Mouse (Mus musculus) heart, postnatal 0 days (tissue): ENCODE results near the gene Tmem164.

Experiments used
- CTCF ChIP-seq: IDR thresholded peaks from 2 replicates; pipeline ENCODE4 v1.5.1; 2016; ENCODE audit warnings: antibody characterized with exemption, control low read depth, low read depth
- EP300 ChIP-seq: IDR thresholded peaks from 2 replicates; pipeline ENCODE4 v1.6.1; 2016; ENCODE audit warnings: antibody characterized with exemption, low read depth

GRCm38 (mm10) chrX:142827644-142828043 is 146.4 kb downstream of the Tmem164 start:
- TF ChIP-seq CTCF (peak; percentile 40), EP300 (no peak)
